Mouse (Mus musculus): ENCODE results near the gene Nuak1. TPM values are rescaled to one million over a fixed set of nuclear protein-coding genes. Genes with fewer than 3 reads are reported as not detected.

The Nuak1 gene
- total RNA-seq (2023), result 0.82 TPM

DNA sequence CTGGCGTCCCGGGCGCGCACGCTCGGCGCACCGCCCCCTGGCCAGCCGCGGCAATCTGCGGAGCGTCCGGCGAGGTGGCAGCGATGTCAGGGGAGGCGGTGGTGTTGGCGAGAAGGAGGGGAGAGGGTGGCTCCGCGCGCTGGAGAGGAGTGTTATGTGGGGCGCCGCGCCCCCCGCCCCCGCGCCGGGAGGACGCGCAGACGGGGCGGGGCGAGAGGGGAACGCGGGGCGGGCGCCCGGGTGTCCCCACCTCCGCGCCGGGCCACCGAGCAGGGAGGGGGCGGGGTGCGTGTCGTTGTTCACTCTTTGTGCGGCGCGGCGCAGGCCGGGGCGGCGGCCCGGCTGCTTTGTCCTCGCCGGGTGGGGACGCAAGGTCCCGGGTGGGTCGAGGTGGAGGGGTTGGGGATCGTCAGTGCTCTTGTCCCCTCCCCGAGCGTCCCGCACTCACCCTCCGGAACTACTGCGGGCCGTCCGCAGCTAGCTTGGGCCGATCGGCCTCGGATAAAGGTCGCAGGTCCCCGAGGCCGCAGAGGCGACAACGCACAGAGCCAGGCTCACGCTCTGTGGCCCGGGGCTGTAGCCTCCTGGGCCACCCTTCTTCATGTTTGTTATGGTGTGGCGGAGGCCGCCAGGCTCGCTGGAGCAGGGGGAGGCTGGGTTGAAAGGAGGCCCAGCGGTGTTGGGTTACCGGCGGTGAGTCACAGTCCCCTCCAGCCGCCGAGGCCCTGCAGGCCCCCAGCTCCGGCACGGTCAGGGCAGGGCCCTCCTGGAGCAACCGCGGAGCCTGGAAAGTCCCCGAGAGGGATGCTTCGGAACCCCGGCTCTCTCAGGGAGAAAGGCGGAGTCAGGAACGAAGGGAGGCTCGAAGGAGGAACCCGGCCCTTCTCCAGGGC, at the start of gene Nuak1:
TSS of gene Nuak1 (minus strand) at position 57 of the 893 bp plus-strand sequence.

Other genes with a start within 250 kb of the Nuak1 start
- 3.8 TPM for gene Ckap4, start 93.5 kb upstream of the Nuak1 start, total RNA-seq (2023)
- gene Tcp11l2, start 136.0 kb upstream of the Nuak1 start, total RNA-seq (2023), result 274 TPM
- 48.7 TPM for gene Polr3b, start 181.7 kb upstream of the Nuak1 start, total RNA-seq (2023)

Data from CD4-positive naive resting alpha-beta T cell, adult 76 days (primary cell).